Mouse (Mus musculus) midbrain, embryonic 16.5 days (tissue): ENCODE data around the gene Atp13a1. TPM values are rescaled to one million over a fixed set of nuclear protein-coding genes. Genes with fewer than 3 reads are reported as not detected.

Experiments
- ATAC-seq: fragments of 200-750 bp; cut with Nextera tagmentation; 2 replicates; pipeline ENCODE4 v1.8.0; 2017; ENCODE audit warnings: moderate TSS enrichment
- H3K27ac ChIP-seq: fragments of 300-500 bp; sonication (generic); 2 replicates; pipeline ENCODE4 v1.5.1; 2014; ENCODE audit warnings: mild to moderate bottlenecking, low read length, mixed read lengths
- H3K27me3 ChIP-seq: fragments of 300-500 bp; sonication (generic); 2 replicates; pipeline ENCODE4 v1.6.1; 2014; ENCODE audit warnings: low read depth, low read length, mixed read lengths; ENCODE audit not compliant: control insufficient read depth, insufficient read depth
- H3K36me3 ChIP-seq: fragments of 300-500 bp; sonication (generic); 2 replicates; pipeline ENCODE4 v1.6.1; 2014; ENCODE audit warnings: mild to moderate bottlenecking, low read length, moderate library complexity, mixed read lengths; ENCODE audit not compliant: control insufficient read depth, insufficient read depth
- H3K4me1 ChIP-seq: fragments of 300-500 bp; sonication (generic); 2 replicates; pipeline ENCODE4 v1.6.1; 2014; ENCODE audit warnings: mild to moderate bottlenecking, low read length, mixed read lengths; ENCODE audit not compliant: control insufficient read depth, insufficient read depth
- H3K4me2 ChIP-seq: fragments of 300-500 bp; sonication (generic); 2 replicates; pipeline ENCODE4 v1.6.1; 2014; ENCODE audit warnings: mild to moderate bottlenecking, low read length, mixed read lengths
- H3K4me3 ChIP-seq: fragments of 300-500 bp; sonication (generic); 2 replicates; pipeline ENCODE4 v1.5.1; 2014; ENCODE audit warnings: low read depth, mild to moderate bottlenecking, low read length, moderate library complexity, mixed read lengths
- H3K9ac ChIP-seq: fragments of 300-500 bp; sonication (generic); 2 replicates; pipeline ENCODE4 v1.6.1; 2014; ENCODE audit warnings: low read depth, low read length, mixed read lengths
- H3K9me3 ChIP-seq: fragments of 300-500 bp; sonication (generic); replicated peaks from 2 replicates; pipeline ENCODE4 v1.6.1; 2014; ENCODE audit warnings: mild to moderate bottlenecking, low read length, mixed read lengths; ENCODE audit not compliant: control insufficient read depth, poor library complexity, severe bottlenecking
- WGBS: fragments of 180-500 bp; shearing (Covaris S2); extraction: QIAGEN DNeasy Blood & Tissue Kit; methylation state at CpG from one replicate; pipeline ENCODE4 v1.1.7; 2014; 5-methylcytosine and 5-hydroxymethylcytosine counted together
- polyA plus RNA-seq: library from polyadenylated mRNA; unstranded; fragments of >200 nt; fragmentation: Nextera tagmentation; extraction: Ambion mirVana; gene quantifications from 2 replicates; pipeline ENCODE4 v1.2.1, GENCODE M21; 2015

Atp13a1 gene
- polyA plus RNA-seq, 1 experiment from 2014 or later: 57.1 TPM

DNA sequence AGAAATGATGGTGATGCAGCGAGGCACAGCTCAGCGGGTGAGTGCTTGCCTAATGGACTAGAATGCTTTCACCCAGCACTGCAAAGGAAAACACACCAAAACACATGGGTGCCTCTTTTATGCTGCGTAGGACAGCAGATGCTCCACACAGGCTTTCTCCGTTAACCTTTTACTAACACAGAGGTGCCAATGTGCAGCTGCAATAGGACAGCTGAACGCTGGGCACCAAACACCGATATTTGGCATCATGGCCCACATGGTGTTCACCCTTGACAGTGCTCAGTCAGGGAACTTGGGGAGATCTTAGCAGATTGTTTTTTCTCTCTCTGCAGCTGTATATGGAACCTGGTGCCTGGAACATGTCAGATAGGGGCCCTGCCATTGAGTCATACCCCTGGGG lies 3.9 kb downstream of the Atp13a1 start:
- Histone ChIP-seq H3K4me1 (peaks cover 19% of the 10 kb centered on the region), H3K9me3 (no peaks in the 10 kb centered on the region), H3K4me3 (no peak overlapping the region), H3K36me3 (peaks cover 29% of the 10 kb centered on the region), H3K27ac (no peak overlapping the region), H3K4me2 (no peak overlapping the region), H3K27me3 (no peaks in the 10 kb centered on the region), H3K9ac (no peak overlapping the region)
- 95% methylated on average over 6 of the region's 6 CpGs for WGBS
- ATAC-seq: no peak

DNA sequence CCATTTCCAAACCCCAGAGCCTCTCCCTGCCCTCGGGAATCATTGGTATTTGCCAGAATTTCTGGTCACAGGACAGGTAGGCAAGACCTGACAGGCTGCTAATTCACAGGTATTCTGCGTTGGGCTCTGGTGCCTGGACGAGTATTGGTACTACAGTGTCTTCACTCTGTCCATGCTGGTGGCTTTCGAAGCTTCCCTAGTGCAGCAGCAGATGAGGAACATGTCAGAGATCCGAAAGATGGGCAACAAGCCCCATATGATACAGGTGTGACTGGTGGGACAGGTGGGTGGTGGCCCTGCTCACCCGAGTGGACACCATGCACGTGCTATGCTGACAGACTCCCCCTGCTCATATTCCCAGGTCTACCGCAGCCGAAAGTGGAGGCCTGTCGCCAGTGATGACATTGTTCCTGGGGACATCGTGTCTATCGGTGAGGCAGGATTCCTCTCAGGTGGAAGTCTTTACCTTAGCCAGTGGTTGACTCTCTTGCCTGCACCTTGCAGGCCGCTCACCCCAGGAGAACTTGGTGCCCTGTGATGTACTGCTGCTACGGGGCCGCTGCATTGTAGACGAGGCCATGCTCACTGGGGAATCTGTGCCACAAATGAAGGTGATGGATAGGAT lies 5.9 kb downstream of the Atp13a1 start:
- H3K27me3 ChIP-seq: no peaks in the 10 kb centered on the region
- H3K4me1 ChIP-seq: peaks cover 14% of the 10 kb centered on the region
- no peaks in the 10 kb centered on the region for H3K9me3 ChIP-seq
- 95% methylated on average over 16 of the region's 16 CpGs for WGBS
- H3K27ac ChIP-seq: no peak overlapping the region
- peaks cover 43% of the 10 kb centered on the region for H3K36me3 ChIP-seq
- no peak overlapping the region for H3K4me3 ChIP-seq
- ATAC-seq: no peak
- H3K4me2 ChIP-seq: no peak overlapping the region
- H3K9ac ChIP-seq: no peak overlapping the region

DNA sequence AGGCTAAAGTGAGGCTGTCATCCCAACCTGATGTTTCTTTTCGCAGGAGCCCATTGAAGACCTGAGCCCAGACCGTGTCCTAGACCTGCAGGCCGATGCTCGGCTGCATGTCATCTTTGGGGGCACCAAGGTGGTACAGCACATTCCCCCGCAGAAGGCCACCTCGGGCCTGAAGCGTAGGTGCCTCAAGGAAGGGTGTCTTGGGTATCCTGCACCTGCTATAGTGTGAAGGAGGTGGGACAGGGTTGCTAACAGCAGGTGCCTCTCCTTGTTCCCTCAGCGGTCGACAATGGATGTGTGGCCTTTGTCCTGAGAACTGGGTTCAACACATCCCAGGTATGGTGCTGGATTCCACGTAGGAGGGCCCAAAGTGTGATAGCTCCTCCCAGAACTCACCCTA lies 6.7 kb downstream of the Atp13a1 start:
- H3K4me1 ChIP-seq: peaks cover 6% of the 10 kb centered on the region
- 93% methylated on average over 10 of the region's 10 CpGs for WGBS

DNA sequence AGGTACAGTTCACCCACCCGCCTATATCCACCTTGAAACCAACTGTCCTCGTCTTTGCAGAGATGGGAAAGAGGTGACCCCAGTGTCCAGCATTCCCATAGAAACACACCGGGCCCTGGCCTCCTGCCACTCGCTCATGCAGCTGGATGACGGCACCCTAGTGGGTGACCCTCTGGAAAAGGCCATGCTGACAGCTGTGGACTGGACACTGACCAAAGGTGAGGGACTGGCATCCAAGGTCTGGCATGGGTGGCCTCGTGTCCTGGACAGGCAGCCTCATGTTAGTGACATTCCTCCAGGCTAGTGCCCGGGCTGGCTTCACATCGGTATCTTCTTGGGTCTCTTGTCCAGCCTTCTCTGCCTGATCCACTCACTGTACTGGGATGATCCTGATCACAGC lies 8.3 kb downstream of the Atp13a1 start:
- Histone ChIP-seq H3K4me3 (no peak overlapping the region), H3K9me3 (no peaks in the 10 kb centered on the region), H3K4me2 (no peak overlapping the region), H3K4me1 (no peaks in the 10 kb centered on the region), H3K36me3 (peaks cover 62% of the 10 kb centered on the region), H3K9ac (no peak overlapping the region), H3K27ac (no peak overlapping the region), H3K27me3 (no peaks in the 10 kb centered on the region)
- ATAC-seq: no peak
- 94% methylated on average over 8 of the region's 8 CpGs for whole genome bisulfite sequencing

More for the DNA sequence above, 6.7 kb downstream of the Atp13a1 start:
- H3K9ac ChIP-seq: no peak overlapping the region
- H3K4me3 ChIP-seq: no peak overlapping the region
- H3K27me3 ChIP-seq: no peaks in the 10 kb centered on the region
- H3K4me2 ChIP-seq: no peak overlapping the region
- no peaks in the 10 kb centered on the region for H3K9me3 ChIP-seq
- peaks cover 52% of the 10 kb centered on the region for H3K36me3 ChIP-seq
- no peak for ATAC-seq
- H3K27ac ChIP-seq: no peak overlapping the region

DNA sequence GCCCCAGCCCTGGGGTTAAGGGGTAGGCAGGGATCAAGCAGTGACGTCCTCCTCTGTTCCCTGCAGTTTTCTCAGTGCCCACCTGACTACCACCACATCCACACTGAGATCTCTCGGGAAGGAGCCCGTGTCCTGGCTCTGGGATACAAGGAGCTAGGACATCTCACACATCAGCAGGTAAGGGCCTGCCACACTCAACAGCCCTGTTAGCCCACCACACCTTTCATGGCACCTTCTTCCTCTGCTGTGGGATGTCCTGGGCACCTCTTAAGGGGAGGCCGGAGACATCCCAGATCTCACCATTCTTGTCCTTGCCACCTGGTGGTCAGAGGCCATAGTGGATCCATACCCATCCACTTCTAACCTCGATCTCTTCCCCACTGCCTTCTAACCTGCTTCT lies 9.0 kb downstream of the Atp13a1 start:
- no peak for ATAC-seq
- 90% methylated on average over 5 of the region's 5 CpGs for WGBS

DNA sequence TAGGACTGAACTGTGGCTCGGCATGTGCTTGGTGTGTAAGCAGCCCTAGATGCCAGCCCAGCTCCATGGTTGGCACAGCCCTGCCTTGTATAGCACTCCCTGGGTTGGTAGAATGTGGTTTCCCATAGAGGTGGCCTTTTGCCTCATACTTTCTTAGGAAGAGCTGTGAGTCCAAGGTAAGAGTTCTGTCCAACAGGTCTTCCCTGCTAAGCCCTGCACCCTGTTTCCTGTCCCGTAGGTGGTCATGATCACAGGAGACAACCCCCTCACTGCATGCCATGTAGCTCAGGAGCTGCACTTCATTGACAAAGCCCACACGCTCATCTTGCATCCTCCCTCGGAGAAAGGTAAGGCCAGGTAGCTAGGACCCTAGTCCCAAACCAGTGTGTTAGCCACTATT lies 10.8 kb downstream of the Atp13a1 start:
- Histone ChIP-seq H3K36me3 (peaks cover 82% of the 10 kb centered on the region), H3K4me1 (no peaks in the 10 kb centered on the region), H3K27ac (no peak overlapping the region), H3K9me3 (no peaks in the 10 kb centered on the region), H3K4me3 (no peak overlapping the region), H3K4me2 (no peak overlapping the region), H3K9ac (no peak overlapping the region), H3K27me3 (no peaks in the 10 kb centered on the region)
- 96% methylated on average over 4 of the region's 4 CpGs for WGBS
- ATAC-seq: no peak

More for the DNA sequence above, 9.0 kb downstream of the Atp13a1 start:
- H3K27ac ChIP-seq: no peak overlapping the region
- H3K36me3 ChIP-seq: peaks cover 63% of the 10 kb centered on the region
- H3K4me2 ChIP-seq: no peak overlapping the region
- no peaks in the 10 kb centered on the region for H3K27me3 ChIP-seq
- H3K4me3 ChIP-seq: no peak overlapping the region
- no peaks in the 10 kb centered on the region for H3K4me1 ChIP-seq
- H3K9ac ChIP-seq: no peak overlapping the region
- no peaks in the 10 kb centered on the region for H3K9me3 ChIP-seq

DNA sequence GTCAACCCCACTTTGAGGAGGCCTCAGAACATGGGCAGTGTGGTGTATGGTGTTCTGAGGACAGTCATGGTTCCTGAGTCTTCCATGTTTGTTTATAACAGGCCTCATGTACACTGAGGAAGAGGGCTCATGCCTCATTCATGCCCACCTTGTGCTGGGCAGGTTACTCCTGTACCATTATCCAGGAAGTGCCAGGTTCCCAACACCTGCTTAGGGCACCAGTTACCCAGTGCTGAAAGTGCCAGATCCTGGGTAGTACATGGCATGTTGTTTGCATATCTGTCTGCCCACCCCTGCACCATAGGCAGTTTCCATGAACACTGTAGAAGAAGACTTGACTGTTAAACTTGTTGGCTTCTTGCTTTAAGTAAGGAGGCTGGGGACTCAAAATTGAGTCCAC lies 11.3 kb downstream of the Atp13a1 start:
- Histone ChIP-seq H3K9ac (no peak overlapping the region), H3K4me3 (no peak overlapping the region), H3K4me1 (no peaks in the 10 kb centered on the region), H3K27ac (no peak overlapping the region), H3K9me3 (no peaks in the 10 kb centered on the region), H3K36me3 (peaks cover 83% of the 10 kb centered on the region), H3K27me3 (no peaks in the 10 kb centered on the region), H3K4me2 (no peak overlapping the region)
- ATAC-seq: no peak

DNA sequence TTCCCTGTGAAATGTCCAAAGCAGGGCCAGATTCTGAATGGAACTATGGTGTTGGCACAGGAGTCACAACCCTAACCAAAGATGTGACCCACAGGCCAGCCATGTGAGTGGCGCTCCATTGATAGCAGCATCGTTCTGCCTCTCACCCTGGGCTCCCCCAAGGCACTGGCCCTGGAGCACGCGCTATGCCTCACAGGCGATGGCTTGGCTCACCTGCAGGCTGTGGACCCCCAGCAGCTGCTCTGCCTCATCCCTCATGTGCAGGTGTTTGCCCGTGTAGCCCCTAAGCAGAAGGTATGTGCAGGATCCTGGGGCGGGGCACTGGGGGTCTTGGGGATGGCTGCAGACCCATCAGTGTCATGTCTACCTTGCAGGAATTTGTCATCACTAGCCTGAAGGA lies 12.4 kb downstream of the Atp13a1 start:
- H3K4me2 ChIP-seq: no peak overlapping the region
- no peaks in the 10 kb centered on the region for H3K9me3 ChIP-seq
- WGBS: 97% methylated on average over 7 of the region's 7 CpGs
- H3K4me3 ChIP-seq: no peak overlapping the region
- H3K27ac ChIP-seq: no peak overlapping the region
- no peak overlapping the region for H3K9ac ChIP-seq
- no peaks in the 10 kb centered on the region for H3K27me3 ChIP-seq
- peaks cover 75% of the 10 kb centered on the region for H3K36me3 ChIP-seq
- peaks cover under 1% of the 10 kb centered on the region; the same call in 1 of the 2 replicates for H3K4me1 ChIP-seq
- ATAC-seq: no peak

DNA sequence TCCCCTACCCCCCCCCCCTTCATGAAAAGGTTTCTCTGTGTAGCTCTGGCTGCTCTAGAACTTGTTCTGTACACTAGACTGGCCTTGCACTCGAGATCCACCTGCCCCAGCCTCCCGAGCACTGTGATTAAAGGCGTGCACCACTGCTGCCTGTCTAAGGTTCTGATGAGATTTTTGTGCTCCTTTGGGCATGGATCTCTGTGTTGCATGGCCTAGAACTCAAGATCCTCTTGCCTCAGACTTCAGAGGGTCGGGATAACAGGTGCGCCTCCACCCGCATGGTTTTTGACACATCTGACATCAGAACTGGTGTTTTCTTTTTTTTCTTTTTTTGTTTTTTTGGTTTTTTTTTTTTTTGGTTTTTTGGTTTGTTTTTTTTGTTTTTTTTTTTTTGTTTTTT lies 13.6 kb downstream of the Atp13a1 start:
- no peak for ATAC-seq
- no peaks in the 10 kb centered on the region for H3K9me3 ChIP-seq
- peaks cover 2% of the 10 kb centered on the region; the same call in 1 of the 2 replicates for H3K4me1 ChIP-seq
- no peak overlapping the region for H3K4me2 ChIP-seq
- H3K27me3 ChIP-seq: no peaks in the 10 kb centered on the region
- peaks cover 64% of the 10 kb centered on the region for H3K36me3 ChIP-seq
- WGBS: 94% methylated on average over 6 of the region's 6 CpGs
- no peak overlapping the region for H3K27ac ChIP-seq
- no peak overlapping the region for H3K9ac ChIP-seq
- H3K4me3 ChIP-seq: no peak overlapping the region
